Mouse (Mus musculus) lung, postnatal 0 days (tissue): Measurements from ENCODE around the gene Gm17268. TPM values are rescaled to one million over a fixed set of nuclear protein-coding genes. Genes with fewer than 3 reads are reported as not detected.

Experiments
- ATAC-seq: fragments of 200-750 bp; cut with Nextera tagmentation; 2 replicates; pipeline ENCODE4 v1.8.0; 2017; ENCODE audit warnings: moderate library complexity
- DNase-seq: peaks from one replicate; pipeline ENCODE4 v3.0.0-alpha.2; 2016; ENCODE audit warnings: low spot score
- H3K27ac ChIP-seq: fragments of 300-500 bp; sonication (generic); 2 replicates; pipeline ENCODE4 v1.5.1; 2014; ENCODE audit warnings: antibody characterized with exemption, mild to moderate bottlenecking, low read length, mixed read lengths
- H3K27me3 ChIP-seq: fragments of 300-500 bp; sonication (generic); replicated peaks from 2 replicates; pipeline ENCODE4 v1.6.1; 2014; ENCODE audit warnings: low read length, mixed read lengths; ENCODE audit not compliant: insufficient read depth
- H3K36me3 ChIP-seq: fragments of 300-500 bp; sonication (generic); 2 replicates; pipeline ENCODE4 v1.6.1; 2014; ENCODE audit warnings: low read length, mixed read lengths; ENCODE audit not compliant: insufficient read depth
- H3K4me1 ChIP-seq: fragments of 300-500 bp; sonication (generic); 2 replicates; pipeline ENCODE4 v1.6.1; 2014; ENCODE audit warnings: antibody characterized with exemption, low read depth, low read length, mixed read lengths; ENCODE audit not compliant: insufficient read depth
- H3K4me2 ChIP-seq: fragments of 300-500 bp; sonication (generic); replicated peaks from 2 replicates; pipeline ENCODE4 v1.6.1; 2014; ENCODE audit warnings: low read depth, mild to moderate bottlenecking, low read length, moderate library complexity, mixed read lengths
- H3K4me3 ChIP-seq: fragments of 300-500 bp; sonication (generic); 2 replicates; pipeline ENCODE4 v1.5.1; 2014; ENCODE audit warnings: low read depth, low read length
- H3K9ac ChIP-seq: fragments of 300-500 bp; sonication (generic); replicated peaks from 2 replicates; pipeline ENCODE4 v1.6.1; 2014; ENCODE audit warnings: low read depth, mild to moderate bottlenecking
- H3K9me3 ChIP-seq: fragments of 300-500 bp; sonication (generic); 2 replicates; pipeline ENCODE4 v1.6.1; 2016; ENCODE audit warnings: low read length, mixed read lengths
- CTCF ChIP-seq: IDR thresholded peaks from 2 replicates; pipeline ENCODE4 v1.5.1; 2016; ENCODE audit warnings: antibody characterized with exemption, mild to moderate bottlenecking
- EP300 ChIP-seq: IDR thresholded peaks from 2 replicates; pipeline ENCODE4 v1.6.1; 2016; ENCODE audit warnings: antibody characterized with exemption, mild to moderate bottlenecking, control low read depth
- WGBS: fragments of 180-500 bp; shearing (Covaris S2); extraction: QIAGEN DNeasy Blood & Tissue Kit; methylation state at CpG from one replicate; pipeline ENCODE4 v1.1.7; 2014; 5-methylcytosine and 5-hydroxymethylcytosine counted together
- polyA plus RNA-seq: library from polyadenylated mRNA; unstranded; fragments of >200 nt; fragmentation: Nextera tagmentation; extraction: Ambion mirVana; gene quantifications from 2 replicates; pipeline ENCODE4 v1.2.1, GENCODE M21; 2015

Gm17268 gene
- polyA plus RNA-seq, 1 experiment from 2014 or later: not detected

DNA sequence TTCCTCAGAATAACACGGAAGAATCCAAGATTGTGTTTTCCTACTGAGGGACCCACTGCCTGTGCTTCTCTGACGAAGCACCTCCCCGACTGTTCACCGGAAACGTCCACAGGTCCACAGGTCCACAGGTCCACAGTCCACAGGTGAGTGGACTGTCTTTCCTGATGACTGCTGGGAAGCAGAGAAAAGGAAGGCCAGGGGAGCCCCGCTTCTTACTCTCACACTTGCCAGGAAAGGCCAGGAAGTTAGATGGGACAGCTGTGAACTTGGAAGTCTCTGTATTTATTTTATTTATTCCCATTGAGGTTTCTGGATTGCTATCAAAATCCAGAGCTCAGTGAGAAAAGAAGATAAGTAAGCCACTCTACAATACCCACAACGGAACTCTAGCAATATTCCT, 15.5 kb upstream of the Gm17268 start:
- H3K4me1 ChIP-seq: no peaks in the 10 kb centered on the region
- H3K27ac ChIP-seq: no peak overlapping the region
- H3K9me3 ChIP-seq: no peaks in the 10 kb centered on the region
- no peak overlapping the region for H3K9ac ChIP-seq
- DNase-seq (no peak), ATAC-seq (no peak)
- no peak for TF ChIP-seq EP300
- TF ChIP-seq CTCF: no peak
- WGBS: 73% methylated on average over 7 of the region's 7 CpGs
- no peak overlapping the region for H3K4me3 ChIP-seq
- no peaks in the 10 kb centered on the region for H3K27me3 ChIP-seq
- H3K36me3 ChIP-seq: no peaks in the 10 kb centered on the region
- H3K4me2 ChIP-seq: no peak overlapping the region

DNA sequence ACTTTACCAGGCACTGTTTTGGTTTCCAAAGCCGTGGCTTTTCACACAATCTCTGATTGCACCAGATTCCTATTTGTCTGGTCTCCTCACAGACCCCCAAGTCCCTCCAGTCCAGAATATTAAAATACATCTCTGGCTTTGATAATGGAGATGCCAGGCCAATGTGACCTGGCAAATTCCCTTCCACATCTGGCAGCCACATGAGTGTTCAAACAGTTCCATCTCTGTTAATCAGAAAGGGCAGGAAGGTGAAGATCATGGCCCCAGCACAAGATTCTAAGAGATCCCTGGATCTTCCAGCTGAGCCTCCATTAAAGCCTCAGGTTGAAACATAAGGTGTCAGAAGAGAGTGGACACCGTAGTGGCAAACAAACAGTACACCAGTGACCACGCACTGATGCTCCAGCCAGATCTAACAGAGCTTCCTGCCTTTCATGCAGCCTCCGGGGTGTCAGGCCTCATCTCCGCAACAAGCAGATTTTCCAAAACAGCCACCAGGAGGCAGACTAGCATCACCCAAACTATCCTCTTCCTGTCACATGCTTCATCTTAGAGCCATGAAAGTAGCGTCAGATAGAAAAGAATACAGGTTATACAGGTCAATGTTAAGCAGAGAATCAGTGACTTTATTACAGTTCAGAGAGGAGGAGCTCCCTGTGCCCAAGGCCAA, 9.5 kb upstream of the Gm17268 start:
- WGBS: 42% methylated on average over 6 of the region's 6 CpGs
- H3K36me3 ChIP-seq: no peaks in the 10 kb centered on the region
- no peak for ATAC-seq

DNA sequence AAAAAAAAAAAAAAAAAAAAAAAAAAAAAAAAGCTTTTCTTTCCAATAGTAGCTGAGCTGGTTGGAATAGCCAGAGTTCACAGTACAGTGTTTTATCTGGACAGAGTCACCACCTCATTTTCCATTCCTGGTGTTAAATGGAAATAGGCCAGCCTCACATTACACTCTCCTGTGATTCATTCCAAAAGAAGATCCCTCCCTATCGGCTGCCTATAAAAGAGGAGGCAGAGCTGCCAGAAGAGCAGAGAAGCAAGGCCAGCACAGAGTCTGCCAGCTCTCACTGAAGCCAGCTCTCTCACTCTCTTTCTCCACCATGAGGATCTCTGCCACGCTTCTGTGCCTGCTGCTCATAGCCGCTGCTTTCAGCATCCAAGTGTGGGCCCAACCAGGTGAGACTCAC, 7.1 kb upstream of the Gm17268 start, which contains the start of gene Ccl7:
Gene Ccl7, plus strand, starts transcription at position 242 of the 400 bp plus-strand sequence.
- WGBS: 58% methylated on average over 3 of the region's 3 CpGs
- peak; percentile 48 for DNase-seq

More for the DNA sequence above, 9.5 kb upstream of the Gm17268 start:
- Histone ChIP-seq H3K9me3 (no peaks in the 10 kb centered on the region), H3K27ac (no peak overlapping the region), H3K4me2 (no peak overlapping the region), H3K4me3 (no peak overlapping the region), H3K4me1 (no peaks in the 10 kb centered on the region), H3K9ac (no peak overlapping the region), H3K27me3 (no peaks in the 10 kb centered on the region)
- DNase-seq: peak; percentile 76
- TF ChIP-seq EP300 (no peak), CTCF (peak; percentile 78)

DNA sequence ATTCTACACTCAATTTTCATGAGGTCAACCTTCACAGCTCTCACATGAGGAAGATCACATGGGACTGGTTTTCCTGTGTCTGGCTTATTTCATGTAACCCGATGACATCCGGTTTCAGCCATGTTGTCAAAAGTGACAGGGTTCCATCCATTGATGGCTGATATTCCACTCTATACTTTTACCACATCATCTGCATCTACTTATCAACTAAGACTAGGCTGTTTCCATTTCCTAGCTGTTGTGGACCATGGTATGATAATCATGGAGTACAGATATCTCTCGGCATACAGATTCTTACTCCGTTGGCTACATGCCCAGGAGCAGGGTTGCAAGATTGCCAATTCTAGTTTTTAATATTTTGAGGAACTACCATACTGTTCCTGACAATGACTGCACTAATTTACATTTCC, 3.3 kb upstream of the Gm17268 start:
- Histone ChIP-seq H3K4me2 (no peak overlapping the region), H3K36me3 (no peaks in the 10 kb centered on the region), H3K27me3 (no peaks in the 10 kb centered on the region), H3K9ac (no peak overlapping the region), H3K4me3 (no peak overlapping the region), H3K9me3 (no peaks in the 10 kb centered on the region), H3K27ac (no peak overlapping the region), H3K4me1 (no peaks in the 10 kb centered on the region)
- 71% methylated on average over 4 of the region's 4 CpGs for WGBS
- DNase-seq: no peak
- no peak for TF ChIP-seq EP300
- no peak for TF ChIP-seq CTCF
- no peak for ATAC-seq

More for the DNA sequence above, 7.1 kb upstream of the Gm17268 start, which contains the start of gene Ccl7:
- Histone ChIP-seq H3K9me3 (no peaks in the 10 kb centered on the region), H3K27me3 (no peaks in the 10 kb centered on the region), H3K9ac (no peak within 1 kb of the TSS), H3K4me1 (no peaks in the 10 kb centered on the region), H3K4me3 (no peak within 1 kb of the TSS), H3K27ac (no peak within 1 kb of the TSS), H3K4me2 (no peak within 1 kb of the TSS), H3K36me3 (no peaks in the 10 kb centered on the region)
- ATAC-seq: peak; percentile 30; the same call in 1 of the 2 replicates
- no peak for TF ChIP-seq EP300
- no peak for TF ChIP-seq CTCF

DNA sequence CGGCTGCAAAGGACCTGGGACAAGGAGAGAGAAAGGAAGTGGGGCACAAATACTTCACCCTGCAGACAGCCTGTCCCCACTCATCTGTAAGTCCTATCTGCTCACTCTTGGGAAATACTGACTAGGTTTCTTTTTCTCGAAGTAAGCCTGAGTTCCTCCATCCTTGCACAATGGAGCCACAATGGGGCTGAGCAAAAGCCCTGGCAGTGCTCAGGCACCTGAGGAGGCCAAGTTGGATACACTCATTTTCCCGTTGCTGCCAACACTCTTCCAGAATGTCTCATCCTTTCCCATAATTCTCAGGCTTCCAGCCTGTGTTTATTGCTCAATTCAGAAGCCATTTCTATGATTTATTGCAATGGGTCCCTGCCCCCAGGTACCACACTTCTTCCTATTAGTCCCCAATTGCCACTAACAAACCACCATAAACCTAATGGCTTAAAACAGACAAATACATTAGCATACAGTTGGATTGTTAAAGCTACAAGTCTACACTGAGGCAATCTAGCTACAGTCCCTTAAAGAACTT, 834 bp upstream of the Gm17268 start:
- H3K9me3 ChIP-seq: no peaks in the 10 kb centered on the region
- 39% methylated on average over 3 of the region's 3 CpGs for WGBS
- no peak overlapping the region for H3K27ac ChIP-seq
- no peaks in the 10 kb centered on the region for H3K27me3 ChIP-seq
- H3K4me1 ChIP-seq: no peaks in the 10 kb centered on the region
- no peak overlapping the region for H3K4me3 ChIP-seq
- TF ChIP-seq EP300: no peak
- TF ChIP-seq CTCF: no peak
- no peak overlapping the region for H3K9ac ChIP-seq
- no peaks in the 10 kb centered on the region for H3K36me3 ChIP-seq
- ATAC-seq (no peak), DNase-seq (peak; percentile 32)
- no peak overlapping the region for H3K4me2 ChIP-seq

DNA sequence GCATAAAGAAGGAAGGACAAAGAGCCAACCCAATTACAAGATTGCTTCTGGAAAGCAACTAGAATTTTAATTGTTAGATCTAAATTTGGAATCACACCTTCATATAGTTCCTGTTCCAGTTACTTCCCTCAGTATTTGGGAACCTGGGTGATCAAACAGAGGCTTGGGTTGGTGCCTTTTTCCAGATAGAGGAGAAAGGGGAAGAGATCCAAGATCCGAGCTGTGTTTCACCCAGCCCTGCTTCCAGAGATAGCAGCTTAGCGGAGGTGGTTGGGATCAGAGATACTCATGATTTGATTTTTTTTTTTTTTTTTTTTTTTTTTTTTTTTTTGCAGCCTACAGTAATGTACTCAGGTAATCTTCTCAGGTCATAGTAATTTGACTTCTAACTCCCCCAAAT, 2.5 kb downstream of the Gm17268 start:
- DNase-seq (no peak), ATAC-seq (no peak)
- Histone ChIP-seq H3K9ac (no peak overlapping the region), H3K9me3 (no peaks in the 10 kb centered on the region), H3K4me1 (no peaks in the 10 kb centered on the region), H3K4me2 (no peak overlapping the region), H3K4me3 (no peak overlapping the region), H3K27me3 (no peaks in the 10 kb centered on the region), H3K27ac (no peak overlapping the region), H3K36me3 (no peaks in the 10 kb centered on the region)
- 81% methylated on average over 2 of the region's 2 CpGs for WGBS
- no peak for TF ChIP-seq CTCF
